Mouse (Mus musculus) lung, adult 2 months (tissue): ENCODE measurements around the gene Ppm1f.

Experiments used
- CTCF ChIP-seq: fragments of 200-500 bp; IDR thresholded peaks from 2 replicates; pipeline ENCODE4 v1.5.1; 2011; ENCODE audit warnings: mild to moderate bottlenecking, low read length, control low read depth; ENCODE audit not compliant: insufficient read depth
- POLR2A ChIP-seq: fragments of 200-500 bp; IDR thresholded peaks from 2 replicates; pipeline ENCODE4 v1.6.1; 2011; ENCODE audit warnings: low read depth, mild to moderate bottlenecking, control low read depth, low read length, borderline replicate concordance; ENCODE audit errors: extremely low read depth

DNA sequence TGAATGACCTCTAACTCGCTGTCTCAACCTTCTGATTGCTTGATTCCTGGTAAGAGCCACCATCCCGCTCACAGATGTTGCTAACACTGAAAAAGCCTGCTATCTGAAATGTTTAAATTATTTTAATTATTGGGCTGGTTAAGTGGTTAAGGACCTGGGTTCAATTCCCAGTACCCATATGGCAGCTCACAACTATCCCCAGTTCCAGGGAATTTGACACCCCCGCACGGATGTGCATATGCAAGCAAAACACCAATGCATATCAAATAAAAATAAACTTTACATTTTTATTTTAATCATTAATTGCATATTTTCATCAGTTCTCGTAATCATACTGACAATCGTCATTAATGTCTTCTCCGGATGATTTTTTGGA lies 26.0 kb upstream of the Ppm1f start:
- TF ChIP-seq CTCF, result no peak
- no peak for TF ChIP-seq POLR2A
